Mouse (Mus musculus) heart, postnatal 10 days (tissue): ENCODE results near the gene Grk5. TPM values are rescaled to one million over a fixed set of nuclear protein-coding genes. Genes with fewer than 3 reads are reported as not detected.
A peak's percentile ranks its signal among the peaks of the same experiment; 100 is the strongest.

Experiments
- DNase-seq, 2 experiments: peaks; one replicate each; pipeline ENCODE4 v3.0.0; 2021
- intact Hi-C: fragments of 180-260 bp; cut with DNase I; formaldehyde crosslinking; loops from one replicate; pipeline ENCODE4 v1.15.1; 2025
- total RNA-seq, 2 experiments: library from RNA; stranded (reverse); gene quantifications; 2 replicates each; pipeline ENCODE4 v1.2.3; 2021

Gene Grk5
- total RNA-seq, 2 experiments from 2014 or later: 26.3 to 28.3 TPM

- no peak for DNase-seq
- intact Hi-C loops: no loop called here
These were observed 162.5 kb downstream of the Grk5 start for GRCm38 (mm10) chr19:61052008-61052407.

GRCm38 (mm10) chr19:61052786-61053185 is 163.2 kb downstream of the Grk5 start:
- no peak for DNase-seq
- intact Hi-C loops: no loop called here

GRCm38 (mm10) chr19:61056783-61057410 is 167.3 kb downstream of the Grk5 start:
- intact Hi-C loops: no loop called here

GRCm38 (mm10) chr19:61057581-61057980 is 168.0 kb downstream of the Grk5 start:
- intact Hi-C loops: no loop called here
- peak; percentile 18 to 26 for DNase-seq

More at GRCm38 (mm10) chr19:61056783-61057410, 167.3 kb downstream of the Grk5 start:
- no peak for DNase-seq

- intact Hi-C loops: loop anchor here (2.0 kb wide), 1 partner anchor 176 kb away; the partner anchor contains the start of gene Grk5
- peak in 1 of 2 experiments; percentile 46 for DNase-seq
These were observed 174.8 kb downstream of the Grk5 start for GRCm38 (mm10) chr19:61064386-61064785.

- DNase-seq: peak in 1 of 2 experiments; percentile 36
- intact Hi-C loops: loop anchor here (2.0 kb wide), 1 partner anchor 176 kb away; the partner anchor contains the start of gene Grk5
These were observed 175.5 kb downstream of the Grk5 start for GRCm38 (mm10) chr19:61065011-61065410.

- DNase-seq: no peak
- intact Hi-C loops: no loop called here
These were observed 189.1 kb downstream of the Grk5 start for GRCm38 (mm10) chr19:61078622-61079021.

GRCm38 (mm10) chr19:61080251-61080749 is 190.8 kb downstream of the Grk5 start:
- peak in 1 of 2 experiments; percentile 20 for DNase-seq
- intact Hi-C loops: no loop called here

GRCm38 (mm10) chr19:61083006-61083405 is 193.5 kb downstream of the Grk5 start:
- no peak for DNase-seq
- intact Hi-C loops: loop anchor here (1.0 kb wide), 1 partner anchor 199 kb away; no protein-coding TSS in a partner anchor

- intact Hi-C loops: loop anchor here (1.0 kb wide), 1 partner anchor 195 kb away; the partner anchor contains the start of gene Grk5
- peak; percentile 93 to 96 for DNase-seq
These were observed 194.8 kb downstream of the Grk5 start for GRCm38 (mm10) chr19:61084149-61084940.

- intact Hi-C loops: no loop called here
These were observed 195.7 kb downstream of the Grk5 start for GRCm38 (mm10) chr19:61085217-61085616.

GRCm38 (mm10) chr19:61087781-61088180 is 198.2 kb downstream of the Grk5 start:
- DNase-seq: no peak
- intact Hi-C loops: no loop called here

More at GRCm38 (mm10) chr19:61085217-61085616, 195.7 kb downstream of the Grk5 start:
- no peak for DNase-seq

- no peak for DNase-seq
- intact Hi-C loops: no loop called here
These were observed 199.5 kb downstream of the Grk5 start for GRCm38 (mm10) chr19:61089001-61089400.

GRCm38 (mm10) chr19:61090541-61090940 is 201.0 kb downstream of the Grk5 start:
- intact Hi-C loops: no loop called here
- DNase-seq: no peak

GRCm38 (mm10) chr19:61096776-61097175 is 207.2 kb downstream of the Grk5 start:
- DNase-seq: no peak
- intact Hi-C loops: loop anchor here (1.0 kb wide), 1 partner anchor 213 kb away; no protein-coding TSS in a partner anchor

- intact Hi-C loops: loop anchor here (1.0 kb wide), 1 partner anchor 214 kb away; no protein-coding TSS in a partner anchor
- DNase-seq: peak; percentile 24 to 45
These were observed 208.2 kb downstream of the Grk5 start for GRCm38 (mm10) chr19:61097764-61098163.

- no peak for DNase-seq
- intact Hi-C loops: no loop called here
These were observed 220.6 kb downstream of the Grk5 start for GRCm38 (mm10) chr19:61110184-61110583.

GRCm38 (mm10) chr19:61131096-61131495 is 241.5 kb downstream of the Grk5 start:
- no peak for DNase-seq
- intact Hi-C loops: no loop called here

- intact Hi-C loops: no loop called here
- no peak for DNase-seq
These were observed 249.1 kb downstream of the Grk5 start for GRCm38 (mm10) chr19:61138655-61139054.

GRCm38 (mm10) chr19:61140342-61141206 is 251.0 kb downstream of the Grk5 start, which contains the start of gene Zfp950:
Gene Zfp950 (minus strand): TSS chr19:61140840.
- peak; percentile 92 for DNase-seq
- intact Hi-C loops: no loop called here
